Mouse (Mus musculus): ENCODE results near the gene Shisa5. TPM values are rescaled to one million over a fixed set of nuclear protein-coding genes. Genes with fewer than 3 reads are reported as not detected.

The Shisa5 gene
- polyA plus RNA-seq, 1 experiment = 675 TPM

- H3K27ac ChIP-seq (ENCODE audit: insufficient read depth, low read depth, low read length) = peak overlapping the region; percentile 96
- 19% methylated on average over 9 of the region's 9 CpGs for WGBS
- TF ChIP-seq CTCF (IDR thresholded peaks at IDR 0.05; ENCODE audit: extremely low read depth, insufficient read length, insufficient replicate concordance, low read depth, low read length) (no peak), POLR2A (IDR thresholded peaks at IDR 0.05; ENCODE audit: low read depth, low read length) (no peak; the same call in 1 of the 2 replicates)
Observed at GRCm38 (mm10) chr9:108996411-108996810, 42.0 kb upstream of the Shisa5 start.

GRCm38 (mm10) chr9:108998287-108999166, 39.8 kb upstream of the Shisa5 start:
- H3K27ac ChIP-seq (ENCODE audit: insufficient read depth, low read depth, low read length) = peak overlapping the region; percentile 49
- WGBS = 75% methylated on average over 19 of the region's 19 CpGs
- no peak overlapping the region for H3K4me3 ChIP-seq (ENCODE audit: low read depth, low read length)
- H3K36me3 ChIP-seq (ENCODE audit: control insufficient read depth, insufficient read depth, low read length) = peaks cover 20% of the 10 kb centered on the region
- peaks cover 48% of the 10 kb centered on the region for H3K4me1 ChIP-seq (ENCODE audit: control insufficient read depth, insufficient read depth, insufficient read length, low read length)
- no peaks in the 10 kb centered on the region for H3K27me3 ChIP-seq (ENCODE audit: control insufficient read depth, insufficient read depth, low read length)
- TF ChIP-seq CTCF (IDR thresholded peaks at IDR 0.05; ENCODE audit: extremely low read depth, insufficient read length, insufficient replicate concordance, low read depth, low read length) (no peak), POLR2A (IDR thresholded peaks at IDR 0.05; ENCODE audit: low read depth, low read length) (no peak)

More at GRCm38 (mm10) chr9:108996411-108996810, 42.0 kb upstream of the Shisa5 start:
- H3K4me1 ChIP-seq (ENCODE audit: control insufficient read depth, insufficient read depth, insufficient read length, low read length) = peaks cover 54% of the 10 kb centered on the region
- H3K4me3 ChIP-seq (ENCODE audit: low read depth, low read length) = peak overlapping the region; percentile 7; the same call in 1 of the 2 replicates
- peaks cover 14% of the 10 kb centered on the region for H3K36me3 ChIP-seq (ENCODE audit: control insufficient read depth, insufficient read depth, low read length)
- H3K27me3 ChIP-seq (ENCODE audit: control insufficient read depth, insufficient read depth, low read length) = no peaks in the 10 kb centered on the region

GRCm38 (mm10) chr9:108999167-108999526, 39.2 kb upstream of the Shisa5 start:
- WGBS = 34% methylated on average over 4 of the region's 4 CpGs
- Histone ChIP-seq H3K27ac (ENCODE audit: insufficient read depth, low read depth, low read length) (peak overlapping the region; percentile 62), H3K36me3 (ENCODE audit: control insufficient read depth, insufficient read depth, low read length) (peaks cover 20% of the 10 kb centered on the region), H3K27me3 (ENCODE audit: control insufficient read depth, insufficient read depth, low read length) (no peaks in the 10 kb centered on the region), H3K4me1 (ENCODE audit: control insufficient read depth, insufficient read depth, insufficient read length, low read length) (peaks cover 43% of the 10 kb centered on the region), H3K4me3 (ENCODE audit: low read depth, low read length) (no peak overlapping the region)
- TF ChIP-seq CTCF (IDR thresholded peaks at IDR 0.05; ENCODE audit: extremely low read depth, insufficient read length, insufficient replicate concordance, low read depth, low read length) (no peak), POLR2A (IDR thresholded peaks at IDR 0.05; ENCODE audit: low read depth, low read length) (no peak)

- H3K27ac ChIP-seq (ENCODE audit: insufficient read depth, low read depth, low read length) = no peak overlapping the region
- 10% methylated on average over 3 of the region's 3 CpGs for WGBS
Observed at GRCm38 (mm10) chr9:109000726-109001125, 37.6 kb upstream of the Shisa5 start.

GRCm38 (mm10) chr9:109003201-109003600, 35.2 kb upstream of the Shisa5 start:
- Histone ChIP-seq H3K4me3 (ENCODE audit: low read depth, low read length) (no peak overlapping the region), H3K27ac (ENCODE audit: insufficient read depth, low read depth, low read length) (no peak overlapping the region), H3K27me3 (ENCODE audit: control insufficient read depth, insufficient read depth, low read length) (no peaks in the 10 kb centered on the region), H3K36me3 (ENCODE audit: control insufficient read depth, insufficient read depth, low read length) (peaks cover 50% of the 10 kb centered on the region), H3K4me1 (ENCODE audit: control insufficient read depth, insufficient read depth, insufficient read length, low read length) (peaks cover 13% of the 10 kb centered on the region)
- WGBS = 65% methylated on average over 2 of the region's 2 CpGs
- TF ChIP-seq POLR2A (IDR thresholded peaks at IDR 0.05; ENCODE audit: low read depth, low read length) (no peak), CTCF (IDR thresholded peaks at IDR 0.05; ENCODE audit: extremely low read depth, insufficient read length, insufficient replicate concordance, low read depth, low read length) (peak; percentile 46; the same call in 1 of the 2 replicates)

More at GRCm38 (mm10) chr9:109000726-109001125, 37.6 kb upstream of the Shisa5 start:
- H3K4me3 ChIP-seq (ENCODE audit: low read depth, low read length) = no peak overlapping the region
- H3K36me3 ChIP-seq (ENCODE audit: control insufficient read depth, insufficient read depth, low read length) = peaks cover 31% of the 10 kb centered on the region
- peak; percentile 98; the same call in 1 of the 2 replicates for TF ChIP-seq CTCF (IDR thresholded peaks at IDR 0.05; ENCODE audit: extremely low read depth, insufficient read length, insufficient replicate concordance, low read depth, low read length)
- no peak; the same call in 1 of the 2 replicates for TF ChIP-seq POLR2A (IDR thresholded peaks at IDR 0.05; ENCODE audit: low read depth, low read length)
- peaks cover 32% of the 10 kb centered on the region for H3K4me1 ChIP-seq (ENCODE audit: control insufficient read depth, insufficient read depth, insufficient read length, low read length)
- no peaks in the 10 kb centered on the region for H3K27me3 ChIP-seq (ENCODE audit: control insufficient read depth, insufficient read depth, low read length)

- WGBS = 85% methylated on average over 21 of the region's 21 CpGs
- Histone ChIP-seq H3K27ac (ENCODE audit: insufficient read depth, low read depth, low read length) (no peak overlapping the region), H3K27me3 (ENCODE audit: control insufficient read depth, insufficient read depth, low read length) (no peaks in the 10 kb centered on the region), H3K4me3 (ENCODE audit: low read depth, low read length) (no peak overlapping the region), H3K4me1 (ENCODE audit: control insufficient read depth, insufficient read depth, insufficient read length, low read length) (0 out of 2 replicates have a peak, but pooled peaks cover 2% of the 10 kb centered on the region), H3K36me3 (ENCODE audit: control insufficient read depth, insufficient read depth, low read length) (peaks cover 61% of the 10 kb centered on the region)
- no peak for TF ChIP-seq CTCF (IDR thresholded peaks at IDR 0.05; ENCODE audit: extremely low read depth, insufficient read length, insufficient replicate concordance, low read depth, low read length)
- TF ChIP-seq POLR2A (IDR thresholded peaks at IDR 0.05; ENCODE audit: low read depth, low read length) = no peak
Observed at GRCm38 (mm10) chr9:109007025-109007780, 31.2 kb upstream of the Shisa5 start.
